Mouse (Mus musculus) mesoderm, embryonic 11.5 days (tissue): ENCODE results near the gene Pdlim5.
A peak's percentile ranks its signal among the peaks of the same experiment; 100 is the strongest.
"Not testable (repeated sequence)": the region's sequence is repeated elsewhere in the genome, so short reads cannot be mapped to it uniquely, and the experiment has no call there.

ENCODE experiments used
- DNase-seq: peaks from one replicate; pipeline ENCODE4 v3.0.0-alpha.2; 2012; ENCODE audit warnings: low read depth, low spot score

Gene Pdlim5

DNA sequence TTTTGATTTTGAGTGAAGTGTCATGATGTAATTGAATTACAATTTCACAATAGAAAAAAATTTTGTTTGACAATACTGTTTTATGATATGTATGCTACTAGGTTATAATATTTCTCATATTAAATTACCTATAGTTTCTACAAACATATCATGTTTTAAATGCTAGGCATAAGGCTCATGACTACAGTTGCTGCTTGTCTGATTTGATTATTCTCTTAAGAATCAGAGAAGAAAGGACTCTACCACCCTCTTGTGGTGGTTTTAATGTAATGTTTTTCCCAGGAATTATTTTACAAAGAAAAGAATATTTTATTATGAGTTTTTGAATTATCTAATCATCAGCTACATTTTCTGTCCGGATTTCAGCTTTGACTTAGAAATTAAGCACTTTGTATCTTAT lies 120.5 kb downstream of the Pdlim5 start:
- DNase-seq, result peak; percentile 55

DNA sequence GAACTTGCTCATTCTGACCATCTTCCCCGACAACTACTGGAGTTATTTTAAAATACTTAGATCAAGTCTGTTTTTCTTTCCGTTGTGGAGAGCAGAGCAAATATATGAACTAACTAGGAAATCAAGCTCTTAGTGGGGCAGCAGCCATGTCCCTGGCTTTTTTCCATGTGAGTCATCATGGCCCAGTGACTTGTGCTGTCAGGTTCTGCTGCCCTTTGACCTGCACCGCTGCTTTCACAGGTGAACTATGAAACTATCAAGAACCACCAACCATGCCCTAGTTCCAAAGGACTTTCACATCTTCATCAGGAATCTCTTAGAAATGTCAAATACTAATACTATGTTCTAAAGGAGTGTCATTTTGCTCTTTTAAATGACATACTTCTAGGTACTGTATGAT lies 121.0 kb downstream of the Pdlim5 start:
- no peak for DNase-seq

DNA sequence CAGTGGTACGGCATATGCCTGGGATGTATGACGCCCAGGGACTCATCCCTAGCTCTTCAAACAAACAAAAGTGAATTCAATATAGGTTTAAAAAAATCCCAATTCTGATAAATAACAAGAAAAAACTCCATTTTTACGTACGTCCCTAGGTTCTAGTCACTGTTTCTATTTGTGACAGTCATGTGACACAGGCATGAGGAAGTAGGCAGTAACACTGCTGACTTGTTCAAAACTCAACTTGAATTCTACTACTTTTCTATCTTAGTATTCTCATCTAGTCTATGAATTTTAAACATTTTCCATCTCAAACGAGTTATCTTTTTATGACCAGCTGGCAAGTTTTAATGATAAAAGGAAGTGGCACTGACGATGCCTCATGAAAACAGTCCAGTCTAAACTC lies 122.2 kb downstream of the Pdlim5 start:
- DNase-seq, result no peak

DNA sequence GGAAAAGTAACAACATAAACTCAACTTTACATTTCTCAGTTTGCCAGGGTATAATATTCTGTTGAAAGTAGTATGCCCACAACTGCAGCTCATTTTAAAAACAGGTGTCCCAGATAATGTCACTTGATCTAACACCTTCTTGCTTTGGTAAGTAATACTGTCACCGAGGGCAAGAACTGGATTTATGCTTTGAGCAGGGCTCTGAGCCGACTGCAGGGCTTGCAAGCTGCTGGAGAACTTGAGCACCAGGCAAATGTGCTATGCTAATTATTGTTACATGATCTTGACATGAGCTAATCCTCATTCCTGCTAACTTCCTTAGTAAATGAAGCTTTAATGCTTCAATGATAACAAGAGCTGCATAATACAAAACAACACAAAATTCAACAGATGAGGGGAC lies 139.1 kb downstream of the Pdlim5 start:
- DNase-seq, result no peak

DNA sequence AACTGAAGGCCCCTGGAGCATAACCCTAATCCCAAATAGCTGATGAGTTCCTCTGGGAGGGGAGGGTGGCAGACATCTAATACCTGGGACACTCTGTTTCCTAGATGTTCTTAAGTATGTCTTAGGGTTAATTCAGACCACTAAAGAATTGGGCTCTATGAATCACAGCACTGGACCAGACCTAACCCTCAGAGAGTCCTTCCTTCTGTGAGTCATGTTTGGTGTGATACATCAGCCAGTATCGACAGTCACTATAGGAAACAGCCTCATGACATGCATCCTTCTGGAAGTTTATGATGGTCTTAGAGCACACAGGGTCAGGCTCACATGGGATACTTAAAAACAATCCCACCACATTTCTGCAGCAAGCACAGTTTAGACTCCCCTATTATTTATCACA lies 143.4 kb downstream of the Pdlim5 start:
- DNase-seq, result no peak

DNA sequence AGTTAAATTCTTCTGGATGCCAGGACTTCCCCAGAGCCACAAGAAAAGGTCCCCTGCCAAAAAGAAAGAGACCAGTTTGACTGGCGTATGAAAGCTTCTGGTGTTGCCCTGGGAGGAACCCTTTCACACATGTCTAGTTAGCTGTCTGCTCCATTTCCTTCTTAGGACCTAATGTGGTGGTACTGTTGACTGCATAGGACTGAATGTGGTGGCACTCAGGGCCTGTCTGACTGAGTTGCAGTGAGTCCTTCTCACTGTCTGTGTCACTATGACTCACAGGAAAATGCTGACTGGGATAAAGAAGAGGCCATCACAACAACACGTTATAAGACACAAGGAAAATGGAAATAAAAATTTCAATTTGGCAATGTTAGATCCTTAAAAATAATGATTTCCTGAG lies 146.0 kb downstream of the Pdlim5 start:
- DNase-seq, result no peak

- DNase-seq, result no peak
These were observed 152.2 kb downstream of the Pdlim5 start for GRCm38 (mm10) chr3:142243263-142243662.

GRCm38 (mm10) chr3:142239298-142239697 lies 156.2 kb downstream of the Pdlim5 start:
- DNase-seq, result no peak

DNA sequence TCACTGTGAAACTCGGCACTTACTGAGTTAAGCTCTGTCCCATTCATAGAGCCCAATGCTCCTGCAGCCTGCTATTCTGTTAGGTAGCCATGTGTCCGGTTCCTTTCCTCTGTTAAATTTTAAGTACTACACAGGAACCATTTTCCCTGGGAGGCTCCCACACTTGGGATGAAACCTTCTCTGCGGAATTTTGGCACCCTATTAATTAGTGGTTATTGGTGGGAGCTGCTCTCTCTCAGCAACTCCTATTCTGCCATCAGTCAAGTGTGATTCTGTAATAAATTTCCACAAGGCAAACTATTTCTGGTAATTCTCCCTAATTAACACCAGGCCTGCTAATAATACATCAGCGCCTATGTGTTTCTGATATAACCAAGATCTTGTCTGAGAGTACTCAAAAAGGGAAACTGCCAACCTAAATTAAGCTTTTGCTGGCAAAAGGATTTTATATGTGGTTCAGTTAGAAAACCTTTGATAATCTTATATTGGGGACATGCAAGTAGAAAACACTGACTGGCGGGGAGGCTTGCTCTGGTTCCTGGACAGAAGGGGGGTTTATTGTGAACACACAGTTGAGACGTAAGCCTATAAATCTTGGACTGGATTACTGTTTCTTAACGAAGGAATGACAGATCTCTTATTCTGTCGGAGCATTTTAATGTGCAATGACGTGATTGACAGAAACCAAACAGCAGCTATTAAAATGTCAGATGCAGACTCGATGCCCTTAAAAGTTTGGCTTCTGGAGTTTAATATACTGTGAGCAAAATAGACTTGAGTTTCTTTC lies 157.0 kb downstream of the Pdlim5 start:
- no peak for DNase-seq

DNA sequence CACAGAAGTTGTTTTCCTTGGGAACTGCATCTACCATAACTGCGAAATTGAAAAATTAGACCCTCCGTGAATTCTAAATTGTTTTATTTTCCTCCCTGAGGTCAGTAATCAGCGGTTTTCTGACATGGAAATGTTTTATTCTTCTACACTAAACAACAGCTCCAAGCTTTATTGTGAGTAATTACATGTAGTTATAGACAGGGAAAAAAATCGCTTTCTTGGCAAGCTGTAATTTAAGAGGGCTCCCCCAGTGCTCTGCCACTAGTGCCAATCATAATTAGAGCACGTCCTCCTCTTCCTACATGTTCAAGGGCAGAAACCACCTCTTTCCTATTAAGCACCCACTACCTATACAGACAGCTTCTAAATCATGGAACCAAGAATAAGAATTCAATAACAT lies 157.9 kb downstream of the Pdlim5 start:
- DNase-seq, result no peak

DNA sequence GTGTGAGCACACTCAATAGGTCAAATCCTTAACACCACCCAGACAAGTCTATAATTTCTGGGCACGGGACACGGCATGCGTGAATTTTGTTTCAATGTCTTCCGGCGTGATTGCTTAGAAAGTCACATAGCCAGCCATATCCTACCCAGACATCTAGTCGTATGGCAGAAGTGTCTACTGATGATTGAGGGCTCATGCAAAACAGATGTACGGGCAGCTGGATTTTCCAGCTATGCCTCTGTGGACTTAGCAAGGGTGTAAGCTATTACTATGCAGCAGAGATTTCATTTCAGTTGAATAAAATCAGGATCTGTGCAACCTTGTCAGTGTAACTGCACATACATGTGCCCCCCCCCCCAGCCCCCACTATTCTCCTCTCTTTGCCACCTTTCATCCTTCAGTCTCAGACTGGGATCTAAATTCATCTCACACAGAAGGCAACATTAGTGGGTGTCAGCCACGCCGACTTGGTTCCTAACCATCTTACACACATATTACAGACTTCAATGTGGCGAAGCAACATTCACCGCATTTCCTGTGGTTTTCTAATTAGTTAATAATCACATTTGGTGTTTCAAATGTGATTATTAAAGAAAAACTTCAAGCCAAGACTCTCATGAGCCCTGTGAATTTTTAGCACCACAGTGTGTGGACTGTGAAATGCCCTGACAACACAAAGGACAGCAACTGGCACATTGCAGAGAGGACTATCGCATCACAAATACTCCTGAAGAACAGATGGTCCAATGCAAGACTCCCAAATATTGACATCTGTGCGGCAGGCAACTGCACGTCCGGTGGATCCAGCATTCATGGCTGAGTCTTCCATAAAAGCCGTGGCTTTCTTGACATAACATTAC lies 161.7 kb downstream of the Pdlim5 start:
- peak; percentile 26 for DNase-seq

DNA sequence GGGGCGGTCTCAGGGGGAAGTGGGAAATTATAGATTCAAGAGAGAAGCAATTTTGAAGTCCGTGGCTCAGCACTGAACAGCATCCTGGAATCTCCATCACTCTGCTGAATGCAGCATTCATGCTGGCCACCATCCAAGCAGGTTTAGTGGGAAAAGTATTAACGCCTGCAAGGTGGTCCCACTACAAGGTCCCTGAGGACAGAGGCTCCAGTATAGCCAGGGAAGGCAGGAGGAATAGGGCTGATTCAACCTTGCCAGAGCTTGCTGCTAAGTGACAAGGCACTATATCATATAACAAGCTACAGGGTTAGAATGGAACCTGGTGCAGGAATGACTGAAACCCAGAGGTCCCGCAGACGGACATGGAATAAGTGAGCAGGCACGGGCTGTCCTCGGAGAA lies 166.8 kb downstream of the Pdlim5 start:
- DNase-seq, result no peak

GRCm38 (mm10) chr3:142222471-142223103 lies 172.9 kb downstream of the Pdlim5 start:
- DNase-seq, result no peak

- no peak for DNase-seq
These were observed 175.6 kb downstream of the Pdlim5 start for GRCm38 (mm10) chr3:142219910-142220309.

GRCm38 (mm10) chr3:142212821-142213220 lies 182.7 kb downstream of the Pdlim5 start:
- DNase-seq, result peak; percentile 42

DNA sequence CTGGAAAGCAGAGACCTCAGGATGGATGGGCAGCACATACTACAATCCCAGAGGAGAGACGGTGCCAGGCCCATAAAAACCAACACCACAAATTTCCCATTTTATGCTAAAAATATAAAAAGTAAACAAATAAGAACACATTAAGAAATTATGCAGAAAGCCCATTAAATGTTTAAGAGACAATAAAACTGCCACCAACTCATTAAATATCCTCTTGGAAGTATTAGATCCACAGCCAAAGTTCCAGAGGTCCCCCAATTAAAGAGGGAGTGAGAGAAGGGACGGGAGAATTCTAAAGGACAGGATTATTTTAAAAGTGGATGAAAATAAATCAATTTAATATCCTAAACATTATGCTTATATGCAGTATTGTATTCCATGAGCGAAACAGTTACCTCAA lies 183.3 kb downstream of the Pdlim5 start:
- DNase-seq, result no peak

- DNase-seq, result no peak
These were observed 185.5 kb downstream of the Pdlim5 start for GRCm38 (mm10) chr3:142209981-142210380.

GRCm38 (mm10) chr3:142209057-142209456 lies 186.4 kb downstream of the Pdlim5 start:
- DNase-seq, result no peak

- no peak for DNase-seq
These were observed 188.0 kb downstream of the Pdlim5 start for GRCm38 (mm10) chr3:142207488-142207887.

GRCm38 (mm10) chr3:142206316-142206715 lies 189.2 kb downstream of the Pdlim5 start:
- no peak for DNase-seq

DNA sequence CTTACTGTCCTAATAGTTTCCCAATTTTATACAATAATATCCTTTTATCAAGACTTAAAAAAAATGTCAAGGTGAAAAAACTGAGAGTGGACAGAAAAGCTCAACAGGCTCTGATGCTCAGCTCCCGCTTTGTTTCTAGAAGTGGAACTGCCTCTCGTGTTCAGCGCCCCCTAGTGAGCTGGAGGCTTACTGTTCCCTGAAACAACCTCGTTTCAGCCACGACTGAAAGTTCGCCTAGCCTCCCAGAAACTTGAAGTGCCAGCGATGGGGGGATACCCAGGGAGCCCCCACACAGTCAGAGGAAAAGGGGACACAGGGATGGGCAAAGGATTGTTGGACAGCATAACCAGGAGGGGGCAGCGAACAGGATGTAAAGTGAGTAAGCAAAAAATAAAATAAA lies 199.4 kb downstream of the Pdlim5 start:
- DNase-seq, result no peak

- not testable (repeated sequence) for DNase-seq
These were observed 203.9 kb downstream of the Pdlim5 start for GRCm38 (mm10) chr3:142191627-142192026.
